Mouse (Mus musculus): ENCODE results near the gene Ssb.

DNA sequence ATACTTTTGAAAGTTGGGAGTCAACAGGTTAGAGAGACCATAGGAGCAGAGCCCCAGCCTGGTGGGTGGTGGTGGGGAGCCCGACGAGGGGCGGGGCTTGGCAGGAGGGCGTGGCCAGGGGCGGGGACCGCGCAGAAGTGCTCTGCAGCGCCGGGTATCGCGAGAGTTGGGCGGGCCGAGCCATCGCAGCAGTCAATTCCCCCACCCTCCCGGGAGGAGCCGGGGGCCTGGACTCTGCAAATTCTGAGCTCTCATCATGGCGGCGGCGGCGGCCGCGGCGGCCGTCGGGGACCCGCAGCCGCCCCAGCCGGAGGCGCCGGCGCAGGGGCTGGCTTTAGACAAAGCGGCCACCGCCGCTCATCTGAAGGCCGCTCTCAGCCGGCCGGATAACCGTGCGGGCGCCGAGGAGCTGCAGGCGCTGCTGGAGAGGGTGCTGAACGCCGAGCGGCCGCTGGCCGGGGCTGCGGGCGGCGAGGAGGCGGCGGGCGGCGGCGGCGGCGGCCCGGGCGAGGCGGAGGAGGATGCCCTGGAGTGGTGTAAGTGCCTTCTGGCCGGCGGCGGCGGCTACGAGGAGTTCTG is 35.8 kb downstream of the Ssb start, which contains the start of gene Ubr3:
- TF ChIP-seq CTCF (IDR thresholded peaks at IDR 0.05) (no peak), EP300 (IDR thresholded peaks at IDR 0.05) (peak; percentile 42; the same call in 1 of the 2 replicates)
